9 mouse cellular contexts compared by ENCODE assay signal in genomic region chr9:119578311-119578635, GRCm38 (mm10). TPM values are rescaled to one million over a fixed set of nuclear protein-coding genes. Genes with fewer than 3 reads are reported as not detected.
DNase-seq lines count a peak whose midpoint lies in the region; ATAC-seq and TF ChIP-seq lines count a peak whose summit lies in the region.
"Had no signal": no experiment of that assay in that cellular context is flagged by ENCODE, and none has a peak within 500 bp of the region (broad histone marks: within the 10 kb centered on the region; RNA-seq: fewer than 3 reads in every experiment).

No protein-coding gene starts in this region.

- no peak for TF ChIP-seq CTCF in thymus, adult 2 months (IDR thresholded peaks at IDR 0.05; ENCODE audit: borderline replicate concordance, control insufficient read depth, extremely low read depth, insufficient read depth, low read length, poor library complexity)
- no peak for TF ChIP-seq CTCF in stomach, postnatal 0 days (IDR thresholded peaks at IDR 0.05; ENCODE audit: low read depth)

- H3K27ac ChIP-seq in thymus, adult 2 months (ENCODE audit: control insufficient read depth, insufficient read depth, low read length): no peak overlapping the region
- no peak overlapping the region for H3K27ac ChIP-seq in liver, embryonic 13.5 days
- no peak overlapping the region for H3K27ac ChIP-seq in stomach, postnatal 0 days (replicated peaks)

- no peaks in the 10 kb centered on the region for H3K9me3 ChIP-seq in liver, embryonic 13.5 days (replicated peaks)
- no peaks in the 10 kb centered on the region for H3K9me3 ChIP-seq in stomach, postnatal 0 days (ENCODE audit: control insufficient read depth, low read length)

- H3K4me1 ChIP-seq in thymus, adult 2 months (replicated peaks; ENCODE audit: control insufficient read depth, insufficient read depth, low read length): peaks cover 14% of the 10 kb centered on the region
- H3K4me1 ChIP-seq in liver, embryonic 13.5 days (replicated peaks): peaks cover 10% of the 10 kb centered on the region
- 0 out of 2 replicates have a peak, but pooled peaks cover 2% of the 10 kb centered on the region for H3K4me1 ChIP-seq in stomach, postnatal 0 days (replicated peaks; ENCODE audit: control insufficient read depth, insufficient read depth)

- TF ChIP-seq POLR2A in thymus, adult 2 months (IDR thresholded peaks at IDR 0.05; ENCODE audit: control insufficient read depth, extremely low read depth, insufficient read depth, low read length, poor library complexity): no peak

- peak; percentile 45 for DNase-seq in embryo, embryonic 9.5 days (ENCODE audit: extremely low spot score)
- no peak for DNase-seq in embryo, embryonic 11 days
- DNase-seq in thymus, adult 2 months: no peak
- DNase-seq in thymus, postnatal 25 days: no peak
- DNase-seq in liver, embryonic 13.5 days: no peak
- no peak for DNase-seq in stomach, postnatal 0 days (ENCODE audit: low spot score)
- no peak for DNase-seq in gastrocnemius, adult 8-10 months (ENCODE audit: low spot score in 2 of 2)
- no peak for DNase-seq in gastrocnemius, adult 18-20 months (ENCODE audit: low spot score)

- no peak for ATAC-seq in liver, embryonic 13.5 days (ENCODE audit: low read depth)
- no peak for ATAC-seq in stomach, postnatal 0 days (ENCODE audit: low FRiP score, low TSS enrichment)

- 7% methylated on average over 24 of the region's 24 CpGs for WGBS in thymus, adult 2 months
- 5% methylated on average over 24 of the region's 24 CpGs for whole genome bisulfite sequencing in liver, embryonic 13.5 days (ENCODE audit: insufficient replicate concordance)
- WGBS in stomach, postnatal 0 days: 0% methylated on average over 19 of the region's 24 CpGs

- TF ChIP-seq EP300 in stomach, postnatal 0 days (optimal IDR thresholded peaks at IDR 0.05): no peak

- H3K27me3 ChIP-seq in thymus, adult 2 months (ENCODE audit: control insufficient read depth, insufficient read depth, low read length): peaks cover 12% of the 10 kb centered on the region
- H3K27me3 ChIP-seq in liver, embryonic 13.5 days: peaks cover 78% of the 10 kb centered on the region
- H3K27me3 ChIP-seq in stomach, postnatal 0 days (ENCODE audit: control insufficient read depth, insufficient read depth, low read length): peaks cover 11% of the 10 kb centered on the region; the same call in 1 of the 2 replicates

- H3K9ac ChIP-seq in liver, embryonic 13.5 days: no peak overlapping the region
- H3K9ac ChIP-seq in stomach, postnatal 0 days (ENCODE audit: low read length): peak overlapping the region; percentile 52

- peak overlapping the region; percentile 57 for H3K4me3 ChIP-seq in thymus, adult 2 months (ENCODE audit: control insufficient read depth, insufficient read depth, low read length)
- peak overlapping the region; percentile 52 for H3K4me3 ChIP-seq in liver, embryonic 13.5 days (replicated peaks)
- peak overlapping the region; percentile 47 for H3K4me3 ChIP-seq in stomach, postnatal 0 days (ENCODE audit: low read depth, low read length)

- H3K36me3 ChIP-seq in thymus, adult 2 months (ENCODE audit: control insufficient read depth, insufficient read depth, low read length): no peaks in the 10 kb centered on the region
- H3K36me3 ChIP-seq in liver, embryonic 13.5 days: no peaks in the 10 kb centered on the region
- H3K36me3 ChIP-seq in stomach, postnatal 0 days (ENCODE audit: control insufficient read depth, insufficient read depth, low read length): no peaks in the 10 kb centered on the region

- peak overlapping the region; percentile 71 for H3K4me2 ChIP-seq in liver, embryonic 13.5 days
- H3K4me2 ChIP-seq in stomach, postnatal 0 days (replicated peaks; ENCODE audit: low read depth): peak overlapping the region; percentile 97

RNA-seq across cellular contexts. Expression of gene Scn5a, which starts 0.5 kb away (rescaled TPM):
- polyA plus RNA-seq in thymus, adult 2 months (2012; rRNA removed): 4.0 and 6.4 TPM in 2 replicates
- 0.03 and 0.05 TPM in 2 replicates for polyA plus RNA-seq in liver, embryonic 13.5 days (2015; fragmentation: Nextera tagmentation; extraction: Ambion mirVana)
- polyA plus RNA-seq in stomach, postnatal 0 days (2015; fragmentation: Nextera tagmentation; extraction: Ambion mirVana): 0.10 and 0.18 TPM in 2 replicates
- total RNA-seq in gastrocnemius, adult 8-10 months (2022): under 1 TPM; 0.05 to 0.17 (median 0.15) TPM
- under 1 TPM; 0.07 to 0.09 TPM for total RNA-seq in gastrocnemius, adult 18-20 months (2021)
- total RNA-seq: liver, adult 2 months had no signal
- polyA plus RNA-seq: liver, adult 2 months had no signal
